Mouse (Mus musculus): Measurements from ENCODE around the gene Ergic1.

DNA sequence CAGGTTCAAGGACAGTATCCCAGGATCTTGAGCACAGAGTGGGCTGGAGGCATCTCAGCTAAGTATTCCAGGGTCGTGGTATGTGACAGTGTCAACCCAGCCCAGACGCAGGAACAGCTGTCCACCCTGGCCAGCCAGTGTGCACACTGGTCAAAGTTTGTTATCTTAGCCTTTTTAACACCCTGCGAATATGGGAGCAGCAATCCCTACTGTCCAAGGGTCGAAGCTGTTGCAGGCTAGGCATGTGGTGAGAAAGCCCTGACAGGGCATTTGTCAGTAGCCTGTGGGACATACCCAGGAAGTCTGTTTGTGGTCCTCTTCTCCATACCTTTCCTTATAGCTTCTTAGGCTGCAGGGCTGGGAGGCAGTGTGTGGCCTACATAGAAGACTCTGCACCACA, 22.8 kb downstream of the Ergic1 start:
- TF ChIP-seq CTCF (IDR thresholded peaks at IDR 0.05) (no peak), POLR2A (IDR thresholded peaks at IDR 0.05; ENCODE audit: insufficient read depth, low read depth, low read length) (no peak), EP300 (IDR thresholded peaks at IDR 0.05; ENCODE audit: insufficient read depth, low read depth, low read length) (no peak)

Data from heart, adult 2 months (tissue).